Mouse (Mus musculus): ENCODE results near the gene Man1a2. TPM values are rescaled to one million over a fixed set of nuclear protein-coding genes. Genes with fewer than 3 reads are reported as not detected.
A peak's percentile ranks its signal among the peaks of the same experiment; 100 is the strongest.

Man1a2 gene
- polyA plus RNA-seq, 1 experiment: 39.8 TPM

DNA sequence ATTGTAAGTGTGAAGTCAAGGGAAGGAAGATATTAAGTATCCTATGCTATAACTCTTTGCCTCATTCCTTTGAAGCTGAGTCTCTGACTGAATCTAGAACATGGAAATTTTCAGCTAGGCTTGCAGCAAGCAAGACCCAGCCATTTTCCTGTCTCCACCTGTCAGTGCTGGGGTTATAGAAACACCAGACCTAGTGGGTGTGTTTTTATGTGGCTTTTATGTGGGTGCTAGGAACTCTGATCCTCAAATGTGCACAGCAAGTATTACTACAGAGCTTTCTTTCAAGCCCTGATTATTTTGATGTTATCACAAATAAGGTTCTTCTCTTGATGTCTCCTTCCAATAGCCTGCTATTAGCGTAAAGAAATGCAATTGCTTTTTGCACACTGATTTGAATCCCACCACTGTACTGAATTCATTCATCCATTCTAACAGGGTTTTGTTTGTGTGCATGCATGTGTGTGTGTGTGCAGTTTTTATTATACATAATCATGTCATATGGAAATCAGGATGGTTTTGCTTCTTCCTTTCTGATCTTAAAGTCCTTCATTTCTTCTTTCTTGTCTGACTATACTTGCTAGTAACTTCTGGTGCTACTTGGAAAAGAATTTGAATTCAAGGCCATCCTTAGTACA lies 102.5 kb downstream of the Man1a2 start:
- H3K4me1 ChIP-seq (ENCODE audit: control insufficient read depth, insufficient read depth, low read length): no peaks in the 10 kb centered on the region
- TF ChIP-seq POLR2A (IDR thresholded peaks at IDR 0.05; ENCODE audit: extremely low read depth, insufficient read depth, low read length) (no peak), CTCF (IDR thresholded peaks at IDR 0.05; ENCODE audit: extremely low read depth, insufficient read depth, low read length) (no peak)

DNA sequence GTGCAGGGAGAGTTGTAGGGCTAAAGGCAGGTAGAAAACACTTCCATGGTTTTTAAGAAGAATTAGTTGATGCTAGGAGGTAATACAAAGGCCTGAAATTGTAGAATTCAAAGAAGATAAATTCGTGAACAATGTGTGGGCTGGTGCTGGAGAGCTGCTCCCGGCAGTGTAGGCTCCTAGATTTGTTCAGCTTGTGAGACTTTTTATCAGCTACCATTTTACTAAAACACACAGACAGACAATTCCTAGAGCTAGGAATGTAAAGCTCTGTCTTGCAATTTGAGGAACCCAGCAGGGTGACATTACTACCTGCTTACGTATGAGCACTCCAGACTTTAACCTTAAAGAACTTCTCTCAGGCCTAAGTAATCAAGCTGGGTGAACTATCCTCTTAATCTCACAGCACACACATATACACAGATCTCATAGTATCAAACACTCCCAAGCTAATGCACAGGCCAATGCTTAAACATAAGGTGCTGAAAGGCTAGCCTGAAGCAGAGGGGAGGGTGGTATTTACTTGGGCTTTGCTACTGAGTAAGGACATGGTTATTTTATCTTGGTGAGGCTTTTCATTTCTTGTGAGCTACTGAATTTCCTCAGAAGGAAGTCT lies 112.6 kb downstream of the Man1a2 start:
- no peak for TF ChIP-seq POLR2A (IDR thresholded peaks at IDR 0.05; ENCODE audit: extremely low read depth, insufficient read depth, low read length)
- peaks cover 6% of the 10 kb centered on the region; the same call in 1 of the 2 replicates for H3K4me1 ChIP-seq (ENCODE audit: control insufficient read depth, insufficient read depth, low read length)

More for the DNA sequence above, 102.5 kb downstream of the Man1a2 start:
- no peak overlapping the region for H3K27ac ChIP-seq (ENCODE audit: insufficient read depth, low read length)
- H3K4me3 ChIP-seq (ENCODE audit: insufficient read depth, low read length): no peak overlapping the region

DNA sequence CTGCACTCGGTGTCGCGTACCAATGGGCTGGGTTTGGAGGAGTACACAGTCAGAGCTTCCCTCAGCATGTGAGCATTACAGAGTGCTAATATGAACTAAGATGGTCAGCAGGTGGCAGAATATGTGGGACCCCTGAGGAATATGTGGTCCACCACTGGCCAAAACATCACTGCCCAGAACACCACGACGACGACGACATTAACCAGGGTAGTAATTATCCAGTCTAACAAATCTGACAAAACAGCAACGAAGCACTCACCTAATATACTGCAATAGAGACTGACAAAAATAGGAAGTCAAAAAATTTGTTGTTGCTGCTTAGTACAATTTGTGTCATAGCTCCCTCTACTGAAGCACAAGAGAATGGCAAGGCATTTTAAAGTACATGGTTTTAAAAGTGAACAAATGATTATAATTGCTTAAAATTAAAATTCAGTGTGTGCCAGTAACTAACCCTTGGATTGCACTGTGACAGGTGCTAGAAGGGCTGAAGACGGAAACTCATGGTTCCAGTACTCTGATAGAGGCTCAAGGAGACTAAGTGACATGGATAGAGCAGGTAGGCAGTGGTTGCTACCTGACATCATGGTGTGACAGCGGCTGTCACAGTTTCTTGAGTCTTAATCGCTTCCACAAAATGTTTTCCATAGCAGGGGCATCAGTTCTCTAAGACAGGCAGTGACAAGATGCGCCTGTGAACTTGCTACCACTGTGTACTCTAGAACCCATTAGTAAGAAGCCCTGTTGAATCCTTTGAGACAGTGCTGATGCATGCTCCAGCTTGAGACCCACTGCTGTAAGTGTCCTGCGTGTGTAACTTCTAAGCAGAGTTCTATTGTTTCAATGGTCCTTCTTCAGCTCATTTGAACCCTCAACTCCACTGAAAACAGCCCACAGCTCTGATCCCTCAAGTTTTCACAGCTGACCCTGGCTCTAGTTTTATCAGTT lies 116.6 kb downstream of the Man1a2 start:
- H3K4me3 ChIP-seq (ENCODE audit: insufficient read depth, low read length): no peak overlapping the region
- TF ChIP-seq CTCF (IDR thresholded peaks at IDR 0.05; ENCODE audit: extremely low read depth, insufficient read depth, low read length) (0 out of 2 replicates have a peak, but pooled peaks have one; percentile 8), POLR2A (IDR thresholded peaks at IDR 0.05; ENCODE audit: extremely low read depth, insufficient read depth, low read length) (no peak)
- H3K4me1 ChIP-seq (ENCODE audit: control insufficient read depth, insufficient read depth, low read length): peaks cover 7% of the 10 kb centered on the region; the same call in 1 of the 2 replicates
- no peak overlapping the region for H3K27ac ChIP-seq (ENCODE audit: insufficient read depth, low read length)

More for the DNA sequence above, 112.6 kb downstream of the Man1a2 start:
- Histone ChIP-seq H3K4me3 (ENCODE audit: insufficient read depth, low read length) (no peak overlapping the region), H3K27ac (ENCODE audit: insufficient read depth, low read length) (no peak overlapping the region; the same call in 1 of the 2 replicates)

DNA sequence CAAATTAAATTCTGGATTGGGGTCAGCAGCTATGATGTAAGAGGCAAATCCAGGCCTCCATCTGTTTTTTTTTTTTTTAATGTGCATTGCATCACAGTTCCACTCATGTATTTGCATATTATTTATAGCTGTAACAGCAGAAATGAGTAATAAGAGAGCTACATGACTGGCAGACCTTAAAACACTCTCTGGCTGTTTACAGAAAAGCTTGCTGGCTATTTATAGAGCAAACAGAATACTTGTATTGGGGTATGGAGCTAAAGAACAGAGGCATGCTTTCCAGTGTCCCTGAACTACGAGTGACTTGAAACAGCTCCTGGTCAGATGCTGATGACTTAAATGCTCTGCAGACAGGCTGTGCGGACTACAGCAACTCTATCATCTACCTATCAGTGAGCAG lies 121.7 kb downstream of the Man1a2 start:
- Histone ChIP-seq H3K4me1 (ENCODE audit: control insufficient read depth, insufficient read depth, low read length) (0 out of 2 replicates have a peak, but pooled peaks cover 2% of the 10 kb centered on the region), H3K4me3 (ENCODE audit: insufficient read depth, low read length) (no peak overlapping the region), H3K27ac (ENCODE audit: insufficient read depth, low read length) (no peak overlapping the region)
- TF ChIP-seq POLR2A (IDR thresholded peaks at IDR 0.05; ENCODE audit: extremely low read depth, insufficient read depth, low read length) (no peak), CTCF (IDR thresholded peaks at IDR 0.05; ENCODE audit: extremely low read depth, insufficient read depth, low read length) (no peak)

DNA sequence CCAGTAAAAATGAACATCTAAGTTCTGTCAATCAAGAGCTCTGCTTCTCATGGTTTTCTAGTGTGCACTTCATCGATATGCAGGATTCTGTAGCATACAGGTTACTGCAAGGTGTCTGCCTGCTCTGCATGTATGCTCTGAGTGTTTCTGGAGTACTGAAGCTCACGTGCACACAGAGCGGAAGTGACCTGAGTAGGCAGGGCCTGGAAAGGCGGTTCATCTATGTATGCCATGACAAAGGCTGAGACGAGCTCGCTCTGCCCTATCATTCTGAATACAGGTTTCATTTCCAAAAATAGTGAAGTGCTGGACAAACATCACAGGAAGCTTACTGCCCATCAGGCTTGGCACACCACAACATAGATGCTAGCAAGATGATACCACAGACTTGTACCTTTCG lies 122.8 kb downstream of the Man1a2 start:
- no peak for TF ChIP-seq CTCF (IDR thresholded peaks at IDR 0.05; ENCODE audit: extremely low read depth, insufficient read depth, low read length)
- H3K27ac ChIP-seq (ENCODE audit: insufficient read depth, low read length): no peak overlapping the region
- 0 out of 2 replicates have a peak, but pooled peaks cover 2% of the 10 kb centered on the region for H3K4me1 ChIP-seq (ENCODE audit: control insufficient read depth, insufficient read depth, low read length)
- H3K4me3 ChIP-seq (ENCODE audit: insufficient read depth, low read length): no peak overlapping the region

DNA sequence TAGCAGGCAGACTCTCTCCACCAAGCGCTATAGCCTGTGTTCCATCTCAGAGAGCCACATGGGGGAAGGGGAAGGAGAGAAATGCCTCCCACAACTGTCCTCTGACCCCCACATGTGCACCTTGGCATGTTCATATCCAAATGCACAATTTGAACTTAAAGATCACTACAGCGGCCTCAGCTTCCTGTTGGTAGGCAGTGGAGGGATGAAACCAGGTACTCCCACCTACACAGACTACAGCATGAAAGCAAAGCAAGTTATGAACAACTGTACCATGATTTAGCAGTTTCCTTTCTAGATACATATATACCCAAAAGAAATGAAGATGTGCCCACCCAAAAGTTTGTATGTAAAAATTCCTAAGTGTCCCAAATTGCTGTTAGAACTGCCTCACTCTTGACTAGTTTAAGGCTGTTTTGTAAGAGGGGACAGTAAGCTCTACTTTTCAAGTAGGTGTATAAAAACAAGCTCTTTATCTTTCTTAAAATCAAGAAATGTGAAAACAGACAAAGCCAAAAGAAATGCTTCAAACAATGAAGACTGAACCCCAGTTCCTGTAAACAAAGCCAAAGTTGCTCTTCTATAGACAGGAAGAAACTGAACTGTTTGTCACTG lies 123.6 kb downstream of the Man1a2 start:
- TF ChIP-seq CTCF (IDR thresholded peaks at IDR 0.05; ENCODE audit: extremely low read depth, insufficient read depth, low read length): no peak
- TF ChIP-seq POLR2A (IDR thresholded peaks at IDR 0.05; ENCODE audit: extremely low read depth, insufficient read depth, low read length): no peak
- Histone ChIP-seq H3K27ac (ENCODE audit: insufficient read depth, low read length) (no peak overlapping the region), H3K4me1 (ENCODE audit: control insufficient read depth, insufficient read depth, low read length) (0 out of 2 replicates have a peak, but pooled peaks cover 2% of the 10 kb centered on the region), H3K4me3 (ENCODE audit: insufficient read depth, low read length) (no peak overlapping the region)

DNA sequence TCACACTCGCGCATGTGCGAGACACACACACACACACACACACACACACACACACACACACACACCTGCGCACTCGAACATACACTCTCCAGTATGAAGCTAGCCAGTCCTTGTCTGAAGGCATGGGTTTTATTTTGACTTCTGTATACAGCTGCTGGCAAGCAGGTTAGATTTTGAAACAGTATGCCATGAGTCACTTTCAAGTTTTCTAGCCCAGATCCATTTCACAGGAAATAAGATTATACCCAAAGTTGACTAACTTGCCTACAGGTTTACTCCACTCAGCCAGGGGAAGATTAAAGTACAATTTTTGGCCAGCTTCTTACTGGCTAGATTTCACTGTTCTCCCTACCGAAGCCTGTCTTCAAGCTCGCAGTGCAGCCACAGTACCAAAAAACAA lies 125.9 kb downstream of the Man1a2 start:
- 0 out of 2 replicates have a peak, but pooled peaks cover 2% of the 10 kb centered on the region for H3K4me1 ChIP-seq (ENCODE audit: control insufficient read depth, insufficient read depth, low read length)
- no peak overlapping the region for H3K4me3 ChIP-seq (ENCODE audit: insufficient read depth, low read length)
- no peak for TF ChIP-seq POLR2A (IDR thresholded peaks at IDR 0.05; ENCODE audit: extremely low read depth, insufficient read depth, low read length)
- TF ChIP-seq CTCF (IDR thresholded peaks at IDR 0.05; ENCODE audit: extremely low read depth, insufficient read depth, low read length): no peak
- no peak overlapping the region for H3K27ac ChIP-seq (ENCODE audit: insufficient read depth, low read length)

DNA sequence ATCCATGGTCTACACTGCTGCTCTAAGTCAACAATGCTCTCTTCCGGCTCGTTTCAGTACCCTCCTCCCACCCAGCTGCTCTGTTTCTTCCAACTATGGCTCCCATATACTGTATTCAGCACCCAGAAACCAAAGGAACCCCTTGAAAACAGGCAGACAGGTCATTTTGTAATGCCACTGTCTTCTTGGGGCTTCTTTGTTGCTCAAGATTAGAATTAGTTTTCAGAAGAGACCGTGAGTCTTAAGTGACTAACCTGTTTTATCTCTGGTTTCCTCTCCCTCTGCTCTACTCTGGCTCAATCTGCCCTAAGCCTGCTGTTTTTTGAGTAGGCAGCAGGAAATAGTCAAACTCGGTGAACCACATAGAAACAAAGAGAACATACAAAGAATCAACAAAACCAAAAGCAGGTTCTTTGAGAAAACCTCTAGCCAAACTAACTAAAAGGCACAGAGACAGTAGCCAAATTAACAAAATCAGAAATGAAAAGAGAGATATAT lies 127.0 kb downstream of the Man1a2 start:
- TF ChIP-seq POLR2A (IDR thresholded peaks at IDR 0.05; ENCODE audit: extremely low read depth, insufficient read depth, low read length): no peak
- no peak for TF ChIP-seq CTCF (IDR thresholded peaks at IDR 0.05; ENCODE audit: extremely low read depth, insufficient read depth, low read length)
- Histone ChIP-seq H3K4me1 (ENCODE audit: control insufficient read depth, insufficient read depth, low read length) (no peaks in the 10 kb centered on the region), H3K4me3 (ENCODE audit: insufficient read depth, low read length) (no peak overlapping the region), H3K27ac (ENCODE audit: insufficient read depth, low read length) (no peak overlapping the region)

DNA sequence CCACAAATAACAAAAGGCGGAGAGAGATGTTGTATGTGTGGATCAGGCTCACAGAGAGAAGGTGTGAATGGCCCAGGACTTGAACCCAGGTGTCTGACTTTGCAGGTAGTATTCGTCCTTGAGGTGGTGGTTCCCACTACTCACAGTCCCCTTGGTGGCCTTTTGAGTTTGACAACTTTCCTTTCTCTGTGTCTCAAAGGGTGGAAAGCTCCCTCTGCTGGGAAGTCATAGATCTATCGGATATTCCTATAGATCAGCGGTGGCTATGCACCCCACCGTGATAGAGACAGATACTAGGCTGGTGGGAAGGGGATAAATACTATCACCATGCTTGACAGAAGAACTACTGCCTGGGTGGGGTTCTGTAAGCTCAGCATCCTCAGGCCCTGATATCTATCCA lies 130.5 kb downstream of the Man1a2 start:
- peak; percentile 44 for TF ChIP-seq CTCF (IDR thresholded peaks at IDR 0.05; ENCODE audit: extremely low read depth, insufficient read depth, low read length)
- no peak for TF ChIP-seq POLR2A (IDR thresholded peaks at IDR 0.05; ENCODE audit: extremely low read depth, insufficient read depth, low read length)
- no peak overlapping the region for H3K27ac ChIP-seq (ENCODE audit: insufficient read depth, low read length)
- H3K4me3 ChIP-seq (ENCODE audit: insufficient read depth, low read length): no peak overlapping the region
- H3K4me1 ChIP-seq (ENCODE audit: control insufficient read depth, insufficient read depth, low read length): no peaks in the 10 kb centered on the region

All from cortical plate, adult 2 months (tissue).